Mouse (Mus musculus) intestine, embryonic 14.5 days (tissue): ENCODE data around the gene Thoc6. TPM values are rescaled to one million over a fixed set of nuclear protein-coding genes. Genes with fewer than 3 reads are reported as not detected.
A peak's percentile ranks its signal among the peaks of the same experiment; 100 is the strongest.

Experiments used
- ATAC-seq: fragments of 200-750 bp; cut with Nextera tagmentation; replicated peaks from 2 replicates; pipeline ENCODE4 v1.8.0; 2017; ENCODE audit warnings: low read depth, moderate number of reproducible peaks, moderate TSS enrichment, moderate library complexity; ENCODE audit not compliant: low FRiP score, low TSS enrichment
- DNase-seq: peaks from one replicate; pipeline ENCODE4 v3.0.0-alpha.2; 2018; ENCODE audit warnings: low spot score
- H3K27ac ChIP-seq: fragments of 300-500 bp; sonication (generic); 2 replicates; pipeline ENCODE4 v1.5.1; 2014; ENCODE audit warnings: low read depth, mild to moderate bottlenecking, control low read depth
- H3K27me3 ChIP-seq: fragments of 300-500 bp; sonication (generic); replicated peaks from 2 replicates; pipeline ENCODE4 v1.6.1; 2014; ENCODE audit warnings: low read length, control low read depth; ENCODE audit not compliant: control insufficient read depth, insufficient read depth
- H3K36me3 ChIP-seq: fragments of 300-500 bp; sonication (generic); 2 replicates; pipeline ENCODE4 v1.6.1; 2014; ENCODE audit warnings: low read length, control low read depth; ENCODE audit not compliant: control insufficient read depth, insufficient read depth
- H3K4me1 ChIP-seq: fragments of 300-500 bp; sonication (generic); replicated peaks from 2 replicates; pipeline ENCODE4 v1.6.1; 2014; ENCODE audit warnings: low read length, control low read depth, mixed read lengths; ENCODE audit not compliant: control insufficient read depth, insufficient read depth
- H3K4me2 ChIP-seq: fragments of 300-500 bp; sonication (generic); 2 replicates; pipeline ENCODE4 v1.6.1; 2014; ENCODE audit warnings: low read length
- H3K4me3 ChIP-seq: fragments of 300-500 bp; sonication (generic); 2 replicates; pipeline ENCODE4 v1.5.1; 2014; ENCODE audit warnings: low read depth, low read length, control low read depth, mixed read lengths
- H3K9ac ChIP-seq: fragments of 300-500 bp; sonication (generic); 2 replicates; pipeline ENCODE4 v1.6.1; 2014; ENCODE audit warnings: mild to moderate bottlenecking, low read length
- H3K9me3 ChIP-seq: fragments of 300-500 bp; sonication (generic); 2 replicates; pipeline ENCODE4 v1.6.1; 2016; ENCODE audit warnings: low read length, control low read depth; ENCODE audit not compliant: control insufficient read depth
- WGBS: fragments of 180-500 bp; shearing (Covaris S2); extraction: QIAGEN DNeasy Blood & Tissue Kit; methylation state at CpG from one replicate; pipeline ENCODE4 v1.1.7; 2014; 5-methylcytosine and 5-hydroxymethylcytosine counted together
- polyA plus RNA-seq: library from polyadenylated mRNA; unstranded; fragments of >200 nt; fragmentation: Nextera tagmentation; extraction: Ambion mirVana; gene quantifications from 2 replicates; pipeline ENCODE4 v1.2.1, GENCODE M21; 2014

Gene Thoc6
- polyA plus RNA-seq, 1 experiment from 2014 or later = 45.8 TPM

- Histone ChIP-seq H3K4me2 (no peak overlapping the region), H3K4me3 (no peak overlapping the region)
- 0 out of 2 replicates have a peak, but pooled peaks have one; percentile 10 for ATAC-seq
Measured at GRCm38 (mm10) chr17:23682092-23682491, 8.4 kb upstream of the Thoc6 start.

DNA sequence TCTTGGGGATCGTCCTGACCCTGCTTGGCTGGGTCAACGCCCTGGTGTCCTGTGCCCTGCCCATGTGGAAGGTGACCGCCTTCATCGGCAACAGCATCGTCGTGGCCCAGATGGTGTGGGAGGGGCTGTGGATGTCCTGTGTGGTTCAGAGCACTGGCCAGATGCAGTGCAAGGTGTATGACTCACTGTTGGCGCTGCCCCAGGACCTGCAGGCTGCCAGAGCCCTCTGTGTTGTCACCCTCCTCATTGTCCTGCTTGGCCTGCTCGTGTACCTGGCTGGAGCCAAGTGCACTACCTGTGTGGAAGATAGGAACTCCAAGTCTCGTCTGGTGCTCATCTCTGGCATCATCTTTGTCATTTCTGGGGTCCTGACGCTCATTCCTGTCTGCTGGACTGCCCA, 7.4 kb upstream of the Thoc6 start:
- no peaks in the 10 kb centered on the region for H3K36me3 ChIP-seq
- no peaks in the 10 kb centered on the region for H3K9me3 ChIP-seq
- H3K9ac ChIP-seq = no peak overlapping the region
- WGBS = 60% methylated on average over 10 of the region's 10 CpGs
- peaks cover 48% of the 10 kb centered on the region for H3K27me3 ChIP-seq
- H3K4me1 ChIP-seq = peaks cover 5% of the 10 kb centered on the region; the same call in 1 of the 2 replicates
- no peak overlapping the region for H3K4me3 ChIP-seq
- H3K4me2 ChIP-seq = peak overlapping the region; percentile 13; the same call in 1 of the 2 replicates
- DNase-seq (no peak), ATAC-seq (no peak)
- H3K27ac ChIP-seq = no peak overlapping the region

More at GRCm38 (mm10) chr17:23682092-23682491, 8.4 kb upstream of the Thoc6 start:
- Histone ChIP-seq H3K9me3 (no peaks in the 10 kb centered on the region), H3K36me3 (no peaks in the 10 kb centered on the region), H3K27ac (no peak overlapping the region), H3K4me1 (no peaks in the 10 kb centered on the region), H3K27me3 (peaks cover 48% of the 10 kb centered on the region), H3K9ac (no peak overlapping the region)
- no peak for DNase-seq
- WGBS = 34% methylated on average over 4 of the region's 4 CpGs

DNA sequence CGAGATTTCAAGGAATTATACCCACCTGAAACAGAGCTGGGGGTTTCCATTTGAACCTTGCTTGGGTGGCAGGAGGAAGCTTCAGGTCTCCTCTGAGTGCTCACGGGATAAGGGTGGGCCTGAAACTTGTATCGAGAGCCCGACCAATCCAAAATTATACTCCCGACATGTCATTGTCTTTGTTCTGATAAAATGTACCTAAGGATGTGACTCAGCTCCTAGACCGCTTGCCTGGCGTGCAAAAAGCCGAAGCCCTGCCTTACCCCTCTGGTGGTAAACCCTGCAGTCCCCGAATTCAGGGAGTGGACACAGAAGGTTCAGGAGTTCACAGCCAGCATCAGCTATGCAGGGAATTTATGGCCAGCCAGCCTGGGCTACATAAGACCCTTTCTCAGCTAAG, 6.7 kb upstream of the Thoc6 start:
- 57% methylated on average over 9 of the region's 9 CpGs for WGBS
- no peak for DNase-seq
- H3K4me2 ChIP-seq = peak overlapping the region; percentile 35
- H3K4me3 ChIP-seq = peak overlapping the region; percentile 36
- H3K4me1 ChIP-seq = peaks cover 13% of the 10 kb centered on the region
- peak overlapping the region; percentile 40; the same call in 1 of the 2 replicates for H3K9ac ChIP-seq
- peaks cover 53% of the 10 kb centered on the region for H3K27me3 ChIP-seq
- no peak for ATAC-seq
- no peak overlapping the region for H3K27ac ChIP-seq
- no peaks in the 10 kb centered on the region for H3K36me3 ChIP-seq
- no peaks in the 10 kb centered on the region for H3K9me3 ChIP-seq

DNA sequence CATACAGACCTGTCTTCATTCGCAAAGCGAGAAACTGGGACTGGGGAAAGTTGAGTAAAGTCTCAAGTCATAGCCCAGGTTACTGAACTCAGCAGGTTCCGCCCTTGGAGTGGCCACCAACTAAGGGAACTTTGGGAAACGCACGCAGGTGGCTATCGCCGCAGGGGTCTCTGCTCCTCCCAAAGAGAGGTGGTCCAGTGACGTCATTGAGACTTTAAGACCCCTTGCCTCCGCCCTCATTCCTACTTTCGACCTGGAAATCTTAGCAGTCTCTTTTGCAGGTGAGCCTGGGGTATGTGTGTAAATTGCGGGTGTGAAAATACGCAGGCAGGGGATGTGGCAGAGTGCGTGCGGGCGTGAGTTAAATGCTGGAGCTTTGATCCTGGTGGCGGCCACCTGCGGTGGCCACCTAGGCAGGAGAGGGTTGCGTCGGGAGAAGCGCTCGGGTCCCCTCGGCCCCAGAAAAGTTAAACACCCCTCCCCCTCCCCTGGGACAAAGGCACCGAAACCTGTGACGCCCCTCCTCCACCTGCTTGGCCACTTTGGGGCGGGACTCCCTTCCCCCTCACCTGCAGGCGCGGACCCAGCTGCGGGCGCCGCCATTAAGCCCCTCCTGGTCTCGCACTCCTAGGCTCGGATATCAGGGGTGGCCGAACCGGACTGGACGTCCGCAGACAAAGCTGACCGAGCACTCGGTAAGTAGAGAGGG, 5.6 kb upstream of the Thoc6 start, which contains the start of gene Cldn6:
Gene Cldn6 (plus strand): TSS at position 123 of the 709 bp plus-strand sequence.
- Histone ChIP-seq H3K27ac (peak within 1 kb of the TSS; percentile 36), H3K4me1 (peaks cover 17% of the 10 kb centered on the region), H3K36me3 (no peaks in the 10 kb centered on the region), H3K9me3 (no peaks in the 10 kb centered on the region), H3K27me3 (peaks cover 51% of the 10 kb centered on the region), H3K4me2 (peak within 1 kb of the TSS; percentile 35), H3K9ac (peak within 1 kb of the TSS; percentile 40), H3K4me3 (peak within 1 kb of the TSS; percentile 36)
- WGBS = 3% methylated on average over 35 of the region's 38 CpGs
- ATAC-seq = no peak
- DNase-seq = peak; percentile 75

DNA sequence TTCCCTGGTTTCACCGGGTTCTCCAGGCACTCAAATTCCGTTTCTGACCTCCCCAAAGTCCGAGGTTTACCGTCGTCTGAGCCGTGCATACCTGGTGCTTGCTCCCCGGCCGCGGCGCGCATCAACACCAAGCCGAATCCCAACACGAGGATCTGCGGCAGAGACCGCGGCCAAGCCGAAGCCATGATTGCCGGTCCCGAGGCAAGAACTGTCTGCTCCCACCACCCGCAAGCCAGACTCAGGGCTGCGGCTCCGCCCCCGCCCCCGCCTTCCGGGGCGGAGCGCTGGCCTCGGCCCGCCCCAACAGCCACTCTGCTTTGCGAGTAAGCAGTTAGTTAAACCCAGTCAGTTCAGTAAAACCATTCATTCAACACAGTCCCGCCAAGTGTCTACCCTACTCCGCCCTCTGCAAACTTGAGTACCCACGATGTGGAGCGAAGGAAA, 3.6 kb upstream of the Thoc6 start, which contains the start of gene Tnfrsf12a:
Gene Tnfrsf12a (minus strand): TSS at position 233 of the 444 bp plus-strand sequence.
- no peaks in the 10 kb centered on the region for H3K36me3 ChIP-seq
- WGBS = under 1% methylated on average over 34 of the region's 34 CpGs
- peak within 1 kb of the TSS; percentile 94 for H3K4me2 ChIP-seq
- peaks cover 42% of the 10 kb centered on the region for H3K27me3 ChIP-seq
- H3K9ac ChIP-seq = peak within 1 kb of the TSS; percentile 55
- no peaks in the 10 kb centered on the region for H3K9me3 ChIP-seq
- DNase-seq = peak; percentile 90
- peak within 1 kb of the TSS; percentile 73 for H3K27ac ChIP-seq
- H3K4me1 ChIP-seq = peaks cover 19% of the 10 kb centered on the region
- peak within 1 kb of the TSS; percentile 62 for H3K4me3 ChIP-seq
- peak; percentile 20; the same call in 1 of the 2 replicates for ATAC-seq

- Histone ChIP-seq H3K27ac (peak overlapping the region; percentile 73), H3K4me2 (peak overlapping the region; percentile 94), H3K36me3 (no peaks in the 10 kb centered on the region), H3K4me1 (peaks cover 19% of the 10 kb centered on the region), H3K9ac (peak overlapping the region; percentile 55), H3K9me3 (no peaks in the 10 kb centered on the region), H3K27me3 (peaks cover 39% of the 10 kb centered on the region), H3K4me3 (peak overlapping the region; percentile 62)
- no peak for DNase-seq
- ATAC-seq = no peak
- WGBS = under 1% methylated on average over 37 of the region's 37 CpGs
Measured at GRCm38 (mm10) chr17:23676473-23677031, 2.9 kb upstream of the Thoc6 start.

GRCm38 (mm10) chr17:23675564-23676281, 2.0 kb upstream of the Thoc6 start:
- H3K27ac ChIP-seq = peak overlapping the region; percentile 73; the same call in 1 of the 2 replicates
- H3K36me3 ChIP-seq = no peaks in the 10 kb centered on the region
- peak overlapping the region; percentile 94 for H3K4me2 ChIP-seq
- H3K4me3 ChIP-seq = peak overlapping the region; percentile 62
- ATAC-seq = no peak
- DNase-seq = peak; percentile 78
- H3K27me3 ChIP-seq = peaks cover 31% of the 10 kb centered on the region
- 17% methylated on average over 15 of the region's 15 CpGs for WGBS
- no peaks in the 10 kb centered on the region for H3K9me3 ChIP-seq
- H3K9ac ChIP-seq = peak overlapping the region; percentile 55; the same call in 1 of the 2 replicates
- peaks cover 19% of the 10 kb centered on the region for H3K4me1 ChIP-seq

DNA sequence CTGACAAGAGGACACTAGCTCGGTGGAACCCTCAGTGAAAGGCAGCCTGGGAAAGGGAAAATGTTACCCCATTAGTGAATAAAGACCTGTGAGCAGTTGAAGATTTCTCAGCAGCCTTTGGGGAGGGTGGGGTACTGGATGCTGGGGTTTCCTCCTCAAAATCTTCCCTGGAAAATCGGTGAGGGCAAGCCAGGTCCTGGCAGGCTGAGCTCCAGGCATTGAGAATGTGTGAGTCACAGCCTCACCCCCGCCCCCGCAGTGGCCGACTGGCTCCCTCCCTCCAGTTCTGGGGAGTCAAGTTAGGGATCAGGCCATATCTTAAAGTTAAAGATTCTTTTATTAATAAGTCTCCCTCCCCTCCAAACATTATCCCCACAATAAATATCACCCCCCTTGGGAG, 1.4 kb upstream of the Thoc6 start:
- 26% methylated on average over 5 of the region's 5 CpGs for WGBS
- Histone ChIP-seq H3K9me3 (no peaks in the 10 kb centered on the region), H3K27ac (no peak overlapping the region), H3K36me3 (peaks cover 6% of the 10 kb centered on the region; the same call in 1 of the 2 replicates), H3K9ac (no peak overlapping the region), H3K4me2 (peak overlapping the region; percentile 94), H3K4me1 (peaks cover 19% of the 10 kb centered on the region), H3K4me3 (0 out of 2 replicates have a peak overlapping the region, but pooled peaks have one; percentile 62), H3K27me3 (peaks cover 25% of the 10 kb centered on the region)
- ATAC-seq = no peak
- DNase-seq = no peak
